Mouse (Mus musculus) cerebellum, postnatal 36 days (tissue): ENCODE measurements around the gene Uqcrq.

Source experiments
- DNase-seq, 2 experiments: peaks; one replicate each; pipeline ENCODE4 v3.0.0; 2021 to 2022; ENCODE audit warnings: mixed read lengths in 2 of 2

Gene Uqcrq

DNA sequence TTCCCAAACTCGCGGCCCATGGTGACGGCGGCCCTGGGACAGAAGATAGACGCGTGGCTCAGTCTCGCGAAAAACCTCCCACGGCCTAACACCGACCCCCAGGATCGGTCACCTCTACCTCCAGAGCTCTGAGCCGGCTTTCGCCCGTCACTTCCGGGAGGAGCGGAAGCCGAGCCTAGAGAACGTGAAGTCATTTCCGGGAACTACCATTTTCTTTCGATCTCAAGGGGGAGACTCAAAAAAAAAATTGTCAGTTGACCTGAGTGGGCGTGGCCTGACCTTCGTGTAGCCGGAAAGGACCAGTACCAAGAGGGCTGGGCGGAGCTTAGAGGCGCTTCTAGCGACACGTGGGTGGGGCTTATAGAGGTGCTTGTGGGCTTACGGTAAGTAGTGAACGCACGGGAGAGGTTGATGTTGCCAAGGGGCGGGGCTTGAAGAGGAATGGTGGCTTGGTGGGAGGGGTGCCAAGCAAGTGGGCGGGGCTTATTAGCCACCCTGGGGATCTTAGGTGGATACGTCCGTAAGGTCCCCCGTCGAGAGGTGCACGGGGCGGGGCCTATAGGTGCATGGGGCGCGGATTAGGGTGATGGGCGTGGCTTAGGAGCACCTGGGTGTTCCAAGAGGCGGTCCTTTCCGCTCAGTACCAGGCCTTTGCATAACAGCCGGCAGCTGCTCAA is at the start of gene Uqcrq, which contains the start of gene Gdf9:
Gene Uqcrq, minus strand, starts transcription at position 162 of the 677 bp plus-strand sequence.
Gene Gdf9, plus strand, starts transcription at position 354 of the 677 bp plus-strand sequence.
- peak; percentile 100 for DNase-seq

DNA sequence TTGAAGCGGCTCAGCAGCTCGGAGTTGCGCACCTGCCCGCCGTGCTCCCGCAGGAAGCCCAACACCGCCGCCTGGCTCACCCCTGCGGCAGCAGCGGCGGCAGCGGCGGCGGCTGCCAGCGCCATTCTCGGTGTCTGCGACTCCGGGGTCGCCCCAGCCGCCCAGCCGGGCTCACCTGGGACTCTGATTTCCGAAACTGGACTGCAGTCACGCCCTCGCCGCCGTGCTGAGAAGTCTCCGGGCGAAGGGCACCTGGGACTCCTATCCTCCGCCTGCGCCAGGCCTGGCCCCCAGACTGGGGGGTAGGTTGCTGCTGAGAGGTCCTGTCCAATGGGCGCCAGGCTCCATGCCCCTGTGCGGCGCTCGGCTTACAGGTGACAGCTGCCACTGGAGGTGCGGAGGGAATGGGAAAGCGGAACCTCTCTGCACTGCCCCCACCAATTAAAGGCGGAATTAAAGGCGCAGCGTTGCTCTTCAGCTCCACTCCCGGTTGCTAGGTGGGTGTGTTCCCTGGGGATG is 49.2 kb upstream of the Uqcrq start, which contains the start of the genes Gm9945 and Sowaha:
Gene Gm9945, plus strand, starts transcription at position 384 of the 519 bp plus-strand sequence.
Gene Sowaha, minus strand, starts transcription at position 492 of the 519 bp plus-strand sequence.
- DNase-seq: peak; percentile 81 to 85

DNA sequence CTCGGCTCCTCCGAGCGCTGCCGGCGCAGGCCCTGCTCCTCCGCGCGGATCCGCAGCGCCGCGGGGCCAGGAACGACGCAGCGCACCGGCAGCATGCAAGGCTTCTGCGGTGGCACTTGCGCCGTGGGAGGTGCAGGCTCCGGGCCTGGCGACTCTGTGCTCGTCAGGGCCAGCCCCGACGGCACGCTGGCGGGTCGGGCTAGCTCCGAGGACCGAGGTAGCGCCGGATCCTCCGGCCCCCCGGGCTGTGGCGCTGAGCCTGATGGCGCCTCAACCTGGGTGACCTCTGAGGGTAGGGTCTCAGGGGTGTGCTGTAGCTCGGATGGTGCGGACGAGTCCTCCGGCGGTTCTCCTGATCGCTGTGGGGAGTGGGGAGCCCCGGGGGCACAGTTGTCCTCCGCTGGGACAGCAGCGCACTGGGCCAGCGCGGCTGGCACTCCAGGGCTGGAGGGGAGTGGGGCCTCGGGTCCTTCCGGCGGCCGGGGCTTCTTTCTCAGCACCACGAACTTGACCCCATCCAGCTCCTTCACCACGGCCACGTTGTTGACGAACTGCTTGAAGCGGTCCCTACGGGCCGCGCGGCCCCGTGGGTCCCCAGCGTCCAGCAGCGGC is 48.6 kb upstream of the Uqcrq start:
- DNase-seq: peak; percentile 54 to 59

DNA sequence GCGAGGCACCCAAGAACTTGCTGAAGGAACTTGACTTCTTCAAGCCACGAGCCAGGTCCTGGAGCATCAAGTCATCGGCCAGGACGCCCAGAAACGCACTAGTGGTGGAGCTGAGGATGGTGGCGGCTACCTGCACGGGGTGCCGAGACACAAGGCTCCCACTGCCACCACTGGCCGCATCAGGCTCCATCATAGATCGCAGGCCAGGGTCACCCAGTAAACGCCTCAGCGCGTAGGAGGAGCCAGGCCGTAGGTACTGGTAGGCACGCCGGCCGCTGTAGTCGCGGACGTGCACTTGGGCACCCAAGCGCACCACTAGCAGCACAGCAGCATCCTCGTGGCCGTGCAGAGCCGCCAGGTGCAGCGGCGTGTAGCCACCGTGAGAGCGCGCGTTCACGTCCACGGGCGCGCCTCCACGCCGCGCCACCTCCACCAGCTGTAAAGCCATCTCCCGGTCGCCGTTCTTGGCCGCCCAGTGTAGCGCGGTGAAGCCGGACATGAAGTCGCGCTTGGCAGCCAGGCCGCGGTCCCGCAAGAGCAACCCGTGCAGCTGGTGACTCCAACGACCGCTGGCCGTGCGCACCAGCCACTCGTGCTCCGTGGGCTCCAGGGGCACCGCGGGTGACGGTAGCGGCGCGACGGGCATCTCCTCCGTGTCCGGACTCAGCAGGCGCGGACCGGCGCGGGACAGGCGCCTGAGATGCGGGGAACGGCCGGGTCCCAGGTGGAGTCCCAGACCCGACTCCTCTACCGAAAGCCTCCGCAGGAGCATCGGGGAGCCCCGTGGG is 47.9 kb upstream of the Uqcrq start:
- DNase-seq: peak; percentile 58 to 60

DNA sequence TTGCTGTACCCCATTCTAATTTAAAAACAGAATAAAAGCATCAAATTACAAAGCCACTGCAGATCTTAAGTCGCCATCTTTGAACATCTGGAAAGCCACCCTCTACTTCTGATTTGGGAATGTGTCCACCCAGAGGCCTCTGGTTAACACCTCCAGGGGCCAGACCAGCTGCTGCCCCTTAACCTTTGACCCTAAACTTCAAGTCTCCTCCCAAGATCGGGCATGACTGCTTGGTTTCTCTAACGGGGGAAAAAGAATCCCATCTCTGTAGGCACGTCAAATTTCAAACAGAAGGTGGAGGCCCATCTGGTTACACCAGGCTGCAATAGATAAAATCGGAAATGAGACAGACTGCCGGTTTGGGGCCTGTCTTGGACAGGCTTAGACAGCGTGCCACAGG is 47.2 kb upstream of the Uqcrq start:
- DNase-seq: no peak

DNA sequence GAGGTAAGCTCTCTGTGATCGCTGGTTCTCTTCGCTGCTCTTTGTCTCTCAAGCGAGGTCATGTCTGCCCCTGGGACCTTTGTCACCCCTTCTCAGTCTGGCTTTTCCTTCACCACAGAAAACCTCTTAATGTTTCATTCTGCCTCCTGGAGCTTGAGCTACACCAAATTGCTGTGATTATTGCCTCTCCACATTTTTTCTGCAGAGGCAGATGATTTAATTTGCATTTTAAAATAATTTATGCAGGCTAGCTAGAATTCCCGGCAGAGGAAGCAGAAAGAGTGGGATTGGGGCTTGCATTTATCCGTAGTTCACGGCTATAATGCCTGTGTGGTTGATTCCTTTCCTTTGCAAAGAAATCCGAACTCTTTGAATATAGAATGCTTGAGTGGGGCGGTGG is 45.0 kb upstream of the Uqcrq start:
- no peak for DNase-seq

DNA sequence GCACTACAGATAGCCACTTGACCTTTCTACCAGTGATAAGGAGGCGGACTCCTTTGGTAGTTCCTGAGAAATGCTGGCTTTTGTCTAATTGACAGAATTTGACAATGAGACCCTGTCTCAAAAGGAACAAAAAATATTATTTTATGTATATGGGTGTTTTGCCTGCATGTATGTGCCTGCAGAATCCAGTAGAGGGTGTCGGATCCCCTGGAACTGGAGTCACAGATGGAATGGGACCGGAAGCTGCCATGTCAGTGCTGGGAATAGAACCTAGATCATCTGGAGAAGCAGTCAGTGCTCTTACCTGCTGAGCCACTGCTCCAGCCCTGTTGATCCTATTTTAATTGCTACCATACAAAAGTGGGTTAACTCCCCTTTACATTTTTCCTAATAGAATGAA is 42.1 kb upstream of the Uqcrq start:
- no peak for DNase-seq

DNA sequence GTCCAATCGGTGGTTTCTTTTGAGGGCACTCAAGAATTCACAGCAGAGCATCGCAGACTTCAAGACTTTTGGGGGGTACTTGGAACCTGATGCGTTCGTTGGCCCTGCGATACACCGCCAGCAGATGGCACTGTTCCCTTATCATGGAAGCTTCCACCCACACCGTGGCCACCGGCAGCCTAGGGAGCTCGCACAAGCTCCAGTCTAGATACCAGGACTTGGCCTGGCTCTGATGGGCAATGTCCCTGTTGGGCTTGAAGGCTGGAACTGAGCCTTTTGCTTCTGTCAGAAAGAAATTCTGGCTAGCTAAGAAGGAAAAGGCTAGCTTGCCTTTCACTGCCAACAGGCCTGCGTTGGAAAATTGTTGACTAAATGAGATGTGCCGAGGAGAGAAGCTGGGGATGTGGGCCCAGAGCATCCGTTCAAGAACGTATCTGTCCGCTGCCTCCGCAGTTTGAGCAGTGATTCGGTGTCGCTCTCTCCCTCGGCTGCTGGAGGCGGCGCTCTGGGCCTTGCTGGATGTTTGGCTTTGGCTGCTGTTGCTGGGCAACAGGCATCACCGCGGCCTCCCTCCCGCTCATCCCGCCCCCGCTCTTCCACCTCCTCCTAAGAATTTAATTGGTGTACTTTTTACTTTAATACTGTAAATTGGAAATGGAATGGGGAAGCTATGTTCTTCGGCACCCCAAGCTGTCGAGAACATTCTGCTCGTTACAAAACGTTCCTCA is 39.5 kb upstream of the Uqcrq start, which contains the start of gene Gm9837:
Gene Gm9837, minus strand, starts transcription at position 512 of the 728 bp plus-strand sequence.
- peak; percentile 94 to 97 for DNase-seq

DNA sequence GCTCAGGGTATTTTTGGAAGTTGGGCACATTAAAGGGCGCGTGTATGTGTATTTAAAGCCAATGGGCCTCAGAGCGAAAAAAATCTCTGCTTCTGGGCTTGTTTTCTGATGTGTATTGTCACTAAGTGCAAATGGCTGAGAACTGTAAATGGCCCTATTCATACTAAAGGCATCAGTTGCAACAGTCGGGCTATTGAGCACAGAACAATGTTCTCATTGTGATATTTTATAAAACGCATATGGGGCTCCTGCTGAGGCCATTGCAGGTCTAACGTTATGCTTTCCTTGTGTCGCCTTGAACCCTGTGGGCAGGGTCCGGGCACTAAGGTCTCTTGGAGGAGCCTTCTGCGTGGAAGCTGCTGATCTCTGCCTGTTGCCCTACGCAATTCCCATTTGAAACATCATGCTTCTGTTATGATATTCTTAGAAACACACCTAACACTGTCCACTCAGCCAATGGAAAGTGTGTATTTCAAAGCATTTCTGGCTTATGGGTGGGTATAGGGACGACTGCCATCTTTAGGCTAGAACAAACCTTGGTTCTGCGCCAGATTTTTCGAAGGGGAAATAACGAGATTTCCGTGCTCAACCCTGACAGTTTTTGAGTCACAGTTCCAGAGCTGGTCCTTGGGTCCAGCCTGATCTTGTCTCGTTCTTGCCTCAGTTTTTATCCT is 38.8 kb upstream of the Uqcrq start:
- no peak for DNase-seq

DNA sequence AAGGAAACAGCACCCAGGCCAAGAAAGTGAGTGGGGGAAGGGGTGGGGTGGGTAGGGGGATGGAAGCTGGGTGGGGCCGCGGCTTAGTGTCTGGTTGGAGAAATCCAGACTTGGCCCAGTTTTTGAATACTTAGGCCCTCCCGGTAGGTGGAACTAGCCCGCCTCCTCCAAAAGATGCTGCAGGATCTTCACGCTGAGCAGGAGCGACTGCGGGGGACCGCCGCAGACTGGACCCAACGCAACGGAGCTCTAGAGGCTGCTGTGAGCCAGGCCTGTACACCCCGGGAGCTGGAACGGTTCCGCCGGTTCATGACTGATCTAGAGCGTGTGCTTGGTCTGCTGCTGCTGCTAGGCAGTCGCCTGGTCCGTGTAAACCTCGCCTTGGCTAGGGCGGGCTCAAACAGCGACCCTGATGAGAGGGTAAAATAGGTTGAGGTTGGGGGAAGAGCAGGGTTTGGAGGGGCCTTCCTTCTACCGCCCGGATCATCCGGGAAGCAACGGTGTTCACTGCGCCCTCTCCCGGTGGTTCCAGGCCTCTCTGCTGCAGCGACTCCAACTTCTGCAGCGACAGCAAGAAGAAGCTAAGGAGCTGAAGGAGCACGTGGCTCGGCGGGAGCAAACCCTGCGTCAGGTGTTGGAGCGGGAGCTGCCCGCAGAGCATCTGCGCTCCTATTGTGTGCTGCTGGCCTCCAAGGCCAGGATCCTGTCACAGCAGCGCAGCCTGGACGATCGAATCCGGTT is 35.8 kb upstream of the Uqcrq start:
- peak; percentile 91 to 92 for DNase-seq

DNA sequence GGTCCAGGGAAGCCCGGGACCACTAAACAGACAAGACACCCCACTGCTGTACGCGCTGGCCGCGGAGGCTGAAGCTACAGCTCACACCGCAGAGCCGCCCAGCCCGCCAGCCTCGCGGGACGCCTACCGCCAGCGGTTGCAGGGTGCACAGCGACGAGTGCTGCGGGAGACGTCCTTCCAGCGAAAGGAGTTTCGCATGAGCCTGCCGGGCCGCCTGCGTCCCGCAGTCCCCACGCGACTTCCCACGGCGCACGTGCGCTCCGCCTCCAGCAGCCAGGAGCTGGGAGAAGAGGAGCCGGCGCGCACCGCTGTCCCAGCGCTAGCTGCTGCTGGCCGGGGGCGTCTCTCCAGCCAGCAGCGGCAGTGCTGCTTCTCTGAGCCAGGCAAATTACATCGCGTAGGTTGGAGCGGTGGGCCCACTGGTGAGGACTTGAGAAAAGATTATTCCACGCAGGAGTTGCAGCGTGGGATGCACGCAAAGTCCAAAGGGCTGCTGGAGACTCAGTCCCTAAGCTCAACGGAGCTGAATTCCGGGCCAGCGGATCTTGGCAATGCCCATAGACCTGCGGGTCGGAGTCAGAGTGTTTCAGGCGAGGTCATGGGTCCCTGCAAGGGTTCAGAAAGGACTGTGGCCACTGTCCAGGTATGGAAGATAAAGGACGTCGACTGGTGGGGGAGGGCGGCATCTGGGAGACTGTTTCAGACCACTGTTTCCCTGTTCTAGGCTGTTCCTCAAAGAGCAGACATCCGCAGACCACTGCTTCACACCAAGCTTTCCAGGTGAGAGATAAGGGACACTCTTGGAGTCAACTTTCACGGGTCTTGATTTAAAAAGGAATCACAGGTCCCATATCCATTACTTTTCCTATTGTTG is 33.2 kb upstream of the Uqcrq start:
- DNase-seq: peak in 1 of 2 experiments; percentile 26

DNA sequence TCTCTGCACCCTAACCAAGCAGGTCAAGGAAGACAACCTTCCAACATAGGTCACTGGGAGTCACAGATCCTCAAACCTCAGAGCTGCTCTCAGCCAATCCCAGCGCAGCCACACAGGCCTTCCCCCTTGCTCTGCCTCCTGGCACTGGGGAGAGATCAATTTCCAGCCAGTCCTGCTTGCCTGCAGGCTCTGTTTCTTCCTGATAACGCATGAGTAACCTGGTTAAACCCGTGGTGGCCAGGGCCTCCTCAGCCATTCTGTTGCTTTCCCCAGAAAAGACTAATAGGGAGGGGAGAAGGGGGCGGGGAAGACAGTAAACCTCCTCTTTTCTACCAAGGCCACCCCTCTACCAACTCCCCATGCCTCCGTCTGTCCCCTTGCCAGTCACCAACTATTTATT is 31.1 kb upstream of the Uqcrq start:
- DNase-seq: no peak

DNA sequence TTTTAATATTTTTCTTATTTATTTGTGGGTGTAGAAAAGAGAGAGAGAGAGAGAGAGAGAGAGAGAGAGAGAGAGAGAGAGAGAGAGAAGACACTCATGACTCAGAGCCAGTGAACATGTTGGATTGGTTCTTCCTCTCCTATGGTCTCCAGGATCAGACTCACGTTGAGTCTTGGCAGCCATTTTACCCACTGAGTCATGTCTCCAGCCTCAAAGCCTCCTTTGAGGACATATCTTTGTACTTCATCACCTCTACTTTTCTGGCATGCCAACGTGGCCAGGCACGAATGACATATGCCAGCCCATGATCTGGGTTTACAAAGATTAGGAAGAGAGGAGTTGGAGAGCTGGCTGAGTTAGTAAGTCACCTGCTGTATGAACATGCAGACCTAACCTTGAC is 29.6 kb upstream of the Uqcrq start:
- DNase-seq: no peak

DNA sequence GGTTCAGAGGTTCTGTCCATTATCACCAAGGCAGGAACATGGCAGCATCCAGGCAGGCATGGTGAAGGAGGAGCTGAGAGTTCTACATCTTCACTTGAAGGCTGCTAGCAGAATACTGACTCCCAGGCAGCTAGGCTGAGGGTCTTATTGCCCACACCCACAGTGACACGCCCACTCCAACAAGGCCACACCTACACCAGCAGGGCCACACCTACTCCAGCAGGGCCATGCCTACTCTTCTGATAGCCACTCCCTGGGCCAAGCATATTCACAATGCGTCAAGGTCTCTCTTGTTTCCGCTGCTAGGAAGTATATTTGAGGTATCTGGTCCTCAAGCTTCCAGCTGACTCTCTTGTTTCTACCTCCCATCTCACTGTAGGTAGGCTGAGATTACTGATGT is 28.4 kb upstream of the Uqcrq start:
- no peak for DNase-seq

DNA sequence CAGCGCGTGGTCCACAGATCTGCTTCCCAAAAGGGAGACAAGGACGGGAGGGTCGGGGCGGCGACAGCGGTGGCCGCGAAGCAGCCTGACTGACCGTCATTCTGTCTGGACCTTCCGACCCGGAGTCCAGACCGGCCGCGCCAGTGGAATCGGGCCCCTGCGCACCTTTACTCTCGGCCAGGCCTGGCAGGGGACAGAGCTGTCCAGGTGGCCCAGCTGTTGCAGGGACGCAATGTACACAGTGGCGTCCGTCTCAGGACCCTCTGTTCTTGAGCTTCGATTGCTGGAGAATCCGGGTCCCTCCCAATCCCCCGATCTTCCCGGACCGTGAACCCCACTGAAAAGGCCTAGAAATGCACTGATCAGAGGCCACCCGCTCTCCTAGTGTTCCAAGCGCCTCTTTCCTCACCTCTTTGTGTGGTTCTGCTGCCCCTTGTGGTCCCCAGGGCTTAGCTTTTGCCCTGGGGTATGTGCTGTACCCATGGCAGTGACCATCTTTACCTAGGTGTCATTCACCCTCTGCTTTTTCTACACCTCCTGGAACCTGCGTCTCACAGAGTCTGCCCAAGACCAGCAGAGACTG is 26.8 kb upstream of the Uqcrq start:
- DNase-seq: no peak

DNA sequence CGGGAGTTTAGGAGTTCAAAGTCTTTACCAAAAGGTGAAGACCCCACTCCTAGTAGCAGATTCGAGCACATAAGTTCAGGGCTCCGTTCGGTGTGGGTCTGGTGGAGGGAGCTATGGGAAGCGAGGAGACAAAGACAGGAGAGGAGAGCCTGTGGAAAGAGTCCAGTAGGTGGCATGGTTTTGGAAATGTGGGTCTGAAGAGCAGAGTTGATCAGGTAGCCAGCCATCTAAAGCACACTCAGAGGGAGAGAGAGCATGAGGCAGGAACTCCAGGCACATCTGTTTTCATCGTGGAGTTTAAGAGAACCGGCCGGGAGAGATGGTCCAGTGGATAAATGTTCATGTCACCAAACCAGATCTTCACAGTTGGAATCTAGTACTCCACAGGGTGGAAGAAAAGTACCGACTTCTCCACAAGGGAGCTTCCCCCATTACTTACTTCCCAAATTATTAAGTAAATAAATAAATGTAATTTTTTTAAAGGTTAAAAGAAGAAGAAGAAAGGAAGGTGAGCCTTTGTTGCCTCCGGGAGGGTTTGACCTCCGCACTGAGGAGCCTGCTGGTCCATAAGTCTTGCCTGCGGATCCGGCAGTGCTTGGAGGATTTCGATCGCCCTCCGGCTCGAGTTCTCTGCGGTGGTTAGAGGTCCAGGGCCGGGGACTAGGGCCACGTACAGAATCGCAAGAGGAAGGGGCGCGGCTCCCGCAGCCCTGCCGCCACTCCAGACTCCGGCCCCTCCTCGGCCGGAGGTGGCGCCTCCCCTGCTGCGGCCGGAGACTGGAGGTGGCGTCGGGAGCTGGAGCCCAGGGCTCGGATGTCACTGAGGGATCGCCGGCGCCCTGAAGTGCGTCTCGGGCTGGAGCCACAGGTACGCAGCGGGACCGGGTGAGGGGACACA is 26.1 kb upstream of the Uqcrq start, which contains the start of the genes Gm10447 and Shroom1:
Gene Gm10447, minus strand, starts transcription at position 637 of the 898 bp plus-strand sequence.
Gene Shroom1, plus strand, starts transcription at position 732 of the 898 bp plus-strand sequence.
- peak; percentile 44 to 46 for DNase-seq

DNA sequence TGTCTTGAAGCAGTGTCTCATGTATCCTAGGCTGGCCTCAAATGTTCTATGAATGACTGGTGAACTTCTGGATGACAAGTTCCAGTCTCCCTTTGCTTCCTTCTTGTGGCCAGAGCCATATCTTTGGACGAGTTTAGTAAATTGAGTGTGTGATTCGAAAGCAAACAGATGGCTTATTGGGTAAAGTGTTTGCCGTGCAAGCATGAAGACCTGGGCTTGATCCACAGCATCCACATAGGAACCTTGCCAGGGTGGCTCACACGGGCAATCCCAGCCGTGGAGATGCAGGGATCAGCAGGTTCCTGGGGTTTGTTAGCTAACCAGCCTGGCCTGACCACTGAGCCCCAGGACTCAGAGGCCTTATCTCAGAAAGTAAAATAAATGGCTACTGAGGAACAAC is 22.4 kb upstream of the Uqcrq start:
- no peak for DNase-seq

DNA sequence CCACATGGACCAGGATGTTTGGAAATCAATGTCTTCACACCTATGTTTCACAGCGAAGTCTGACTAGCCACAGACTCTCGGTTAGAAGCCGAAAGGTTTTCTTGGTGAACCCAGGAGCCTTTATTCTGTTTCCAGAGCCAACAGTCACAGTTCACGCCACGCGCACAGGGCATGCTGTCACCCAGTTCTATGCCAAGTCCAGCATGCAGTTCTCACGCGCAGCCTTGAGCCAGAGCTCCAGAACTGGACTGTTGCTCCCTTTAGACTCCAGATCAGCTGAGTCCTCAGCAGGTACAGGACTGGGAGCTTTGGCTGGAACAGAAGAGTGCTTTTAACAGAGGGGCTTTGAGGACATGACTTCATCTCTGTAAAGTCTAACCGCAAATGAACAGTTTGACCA is 21.8 kb upstream of the Uqcrq start:
- DNase-seq: peak; percentile 59 to 60
